Mouse (Mus musculus) kidney, adult 2 months (tissue): ENCODE data around the gene Ttpal.

ENCODE experiments used
- CTCF ChIP-seq: fragments of 200-500 bp; conservative IDR thresholded peaks from 2 replicates; pipeline ENCODE4 v1.5.1; 2011; ENCODE audit warnings: low read depth, mild to moderate bottlenecking, control low read depth, low read length, moderate library complexity, mixed read lengths; ENCODE audit not compliant: insufficient read depth, insufficient read length
- POLR2A ChIP-seq: fragments of 200-500 bp; IDR thresholded peaks from one replicate; pipeline ENCODE4 v1.6.1; 2011; ENCODE audit warnings: low read depth, low read length, control low read depth

- no peak for TF ChIP-seq POLR2A
- TF ChIP-seq CTCF = no peak
Observed at GRCm38 (mm10) chr2:163596873-163597155, 5.3 kb upstream of the Ttpal start.
